Mouse (Mus musculus): ENCODE results near the gene Ntn4. TPM values are rescaled to one million over a fixed set of nuclear protein-coding genes. Genes with fewer than 3 reads are reported as not detected.

Ntn4 gene
- polyA plus RNA-seq, 1 experiment from 2014 or later = 2.2 TPM

- Histone ChIP-seq H3K9me3 (no peaks in the 10 kb centered on the region), H3K4me1 (replicated peaks) (peaks cover 13% of the 10 kb centered on the region), H3K27ac (no peak overlapping the region), H3K4me3 (no peak overlapping the region), H3K36me3 (peaks cover 13% of the 10 kb centered on the region), H3K27me3 (ENCODE audit: insufficient read depth, poor library complexity, severe bottlenecking) (no peaks in the 10 kb centered on the region)
- WGBS = 89% methylated on average over 6 of the region's 6 CpGs
- DNase-seq (ENCODE audit: low spot score) = no peak
These were observed 90.0 kb downstream of the Ntn4 start for GRCm38 (mm10) chr10:93730514-93730913.

- peaks cover 13% of the 10 kb centered on the region for H3K36me3 ChIP-seq
- no peaks in the 10 kb centered on the region for H3K9me3 ChIP-seq
- no peak overlapping the region for H3K27ac ChIP-seq
- 88% methylated on average over 9 of the region's 9 CpGs for WGBS
- no peaks in the 10 kb centered on the region for H3K27me3 ChIP-seq (ENCODE audit: insufficient read depth, poor library complexity, severe bottlenecking)
- H3K4me3 ChIP-seq = no peak overlapping the region
- DNase-seq (ENCODE audit: low spot score) = no peak
- H3K4me1 ChIP-seq (replicated peaks) = peaks cover 15% of the 10 kb centered on the region
These were observed 90.8 kb downstream of the Ntn4 start for GRCm38 (mm10) chr10:93731248-93731691.

- WGBS = 73% methylated on average over 6 of the region's 6 CpGs
- peak; percentile 20 for DNase-seq (ENCODE audit: low spot score)
- Histone ChIP-seq H3K9me3 (no peaks in the 10 kb centered on the region), H3K4me3 (no peak overlapping the region), H3K36me3 (peaks cover 24% of the 10 kb centered on the region), H3K4me1 (replicated peaks) (peaks cover 12% of the 10 kb centered on the region), H3K27me3 (ENCODE audit: insufficient read depth, poor library complexity, severe bottlenecking) (no peaks in the 10 kb centered on the region), H3K27ac (no peak overlapping the region)
These were observed 95.7 kb downstream of the Ntn4 start for GRCm38 (mm10) chr10:93736114-93736645.

- no peaks in the 10 kb centered on the region for H3K27me3 ChIP-seq (ENCODE audit: insufficient read depth, poor library complexity, severe bottlenecking)
- 75% methylated on average over 5 of the region's 5 CpGs for WGBS
- H3K9me3 ChIP-seq = no peaks in the 10 kb centered on the region
- DNase-seq (ENCODE audit: low spot score) = no peak
- peaks cover 33% of the 10 kb centered on the region for H3K36me3 ChIP-seq
- H3K4me3 ChIP-seq = no peak overlapping the region
- peaks cover 12% of the 10 kb centered on the region for H3K4me1 ChIP-seq (replicated peaks)
- no peak overlapping the region for H3K27ac ChIP-seq
These were observed 96.6 kb downstream of the Ntn4 start for GRCm38 (mm10) chr10:93737080-93737479.

GRCm38 (mm10) chr10:93741446-93742096 is 101.1 kb downstream of the Ntn4 start:
- 68% methylated on average over 14 of the region's 14 CpGs for WGBS
- Histone ChIP-seq H3K9me3 (no peaks in the 10 kb centered on the region), H3K27ac (no peak overlapping the region), H3K4me3 (no peak overlapping the region), H3K4me1 (replicated peaks) (peaks cover 4% of the 10 kb centered on the region; the same call in 1 of the 2 replicates), H3K36me3 (peaks cover 26% of the 10 kb centered on the region), H3K27me3 (ENCODE audit: insufficient read depth, poor library complexity, severe bottlenecking) (no peaks in the 10 kb centered on the region)
- DNase-seq (ENCODE audit: low spot score) = no peak

- 78% methylated on average over 3 of the region's 3 CpGs for WGBS
- Histone ChIP-seq H3K36me3 (peaks cover 26% of the 10 kb centered on the region), H3K4me1 (replicated peaks) (peaks cover 3% of the 10 kb centered on the region; the same call in 1 of the 2 replicates), H3K27me3 (ENCODE audit: insufficient read depth, poor library complexity, severe bottlenecking) (no peaks in the 10 kb centered on the region), H3K9me3 (no peaks in the 10 kb centered on the region), H3K4me3 (no peak overlapping the region), H3K27ac (no peak overlapping the region)
- DNase-seq (ENCODE audit: low spot score) = no peak
These were observed 101.6 kb downstream of the Ntn4 start for GRCm38 (mm10) chr10:93742097-93742446.

GRCm38 (mm10) chr10:93742598-93742997 is 102.1 kb downstream of the Ntn4 start:
- H3K4me3 ChIP-seq = no peak overlapping the region
- DNase-seq (ENCODE audit: low spot score) = no peak
- 81% methylated on average over 6 of the region's 6 CpGs for WGBS
- H3K27me3 ChIP-seq (ENCODE audit: insufficient read depth, poor library complexity, severe bottlenecking) = no peaks in the 10 kb centered on the region
- H3K9me3 ChIP-seq = no peaks in the 10 kb centered on the region
- H3K4me1 ChIP-seq (replicated peaks) = no peaks in the 10 kb centered on the region
- H3K36me3 ChIP-seq = peaks cover 26% of the 10 kb centered on the region
- no peak overlapping the region for H3K27ac ChIP-seq

GRCm38 (mm10) chr10:93749267-93750192 is 109.0 kb downstream of the Ntn4 start:
- Histone ChIP-seq H3K27ac (no peak overlapping the region), H3K36me3 (no peaks in the 10 kb centered on the region), H3K4me1 (replicated peaks) (peaks cover 12% of the 10 kb centered on the region), H3K4me3 (no peak overlapping the region), H3K9me3 (no peaks in the 10 kb centered on the region), H3K27me3 (ENCODE audit: insufficient read depth, poor library complexity, severe bottlenecking) (peaks cover 4% of the 10 kb centered on the region; the same call in 1 of the 2 replicates)
- WGBS = 81% methylated on average over 21 of the region's 21 CpGs
- no peak for DNase-seq (ENCODE audit: low spot score)

GRCm38 (mm10) chr10:93751302-93751701 is 110.8 kb downstream of the Ntn4 start:
- H3K27me3 ChIP-seq (ENCODE audit: insufficient read depth, poor library complexity, severe bottlenecking) = peaks cover 9% of the 10 kb centered on the region; the same call in 1 of the 2 replicates
- WGBS = 45% methylated on average over 14 of the region's 14 CpGs
- no peaks in the 10 kb centered on the region for H3K9me3 ChIP-seq
- peaks cover 19% of the 10 kb centered on the region for H3K4me1 ChIP-seq (replicated peaks)
- peak; percentile 59 for DNase-seq (ENCODE audit: low spot score)
- no peak overlapping the region for H3K27ac ChIP-seq
- no peak overlapping the region for H3K4me3 ChIP-seq
- H3K36me3 ChIP-seq = no peaks in the 10 kb centered on the region

- H3K36me3 ChIP-seq = no peaks in the 10 kb centered on the region
- DNase-seq (ENCODE audit: low spot score) = no peak
- peaks cover 37% of the 10 kb centered on the region for H3K4me1 ChIP-seq (replicated peaks)
- peaks cover 17% of the 10 kb centered on the region; the same call in 1 of the 2 replicates for H3K27me3 ChIP-seq (ENCODE audit: insufficient read depth, poor library complexity, severe bottlenecking)
- H3K27ac ChIP-seq = peak overlapping the region; percentile 40; the same call in 1 of the 2 replicates
- no peaks in the 10 kb centered on the region for H3K9me3 ChIP-seq
- no peak overlapping the region for H3K4me3 ChIP-seq
- 77% methylated on average over 13 of the region's 13 CpGs for WGBS
These were observed 113.4 kb downstream of the Ntn4 start for GRCm38 (mm10) chr10:93753711-93754391.

GRCm38 (mm10) chr10:93756211-93756610 is 115.7 kb downstream of the Ntn4 start:
- 41% methylated on average over 10 of the region's 10 CpGs for WGBS
- H3K36me3 ChIP-seq = no peaks in the 10 kb centered on the region
- H3K9me3 ChIP-seq = no peaks in the 10 kb centered on the region
- DNase-seq (ENCODE audit: low spot score) = no peak
- H3K27me3 ChIP-seq (ENCODE audit: insufficient read depth, poor library complexity, severe bottlenecking) = peaks cover 17% of the 10 kb centered on the region; the same call in 1 of the 2 replicates
- peaks cover 34% of the 10 kb centered on the region for H3K4me1 ChIP-seq (replicated peaks)
- H3K27ac ChIP-seq = peak overlapping the region; percentile 0; the same call in 1 of the 2 replicates
- no peak overlapping the region for H3K4me3 ChIP-seq

GRCm38 (mm10) chr10:93759644-93760043 is 119.2 kb downstream of the Ntn4 start:
- Histone ChIP-seq H3K4me3 (no peak overlapping the region), H3K4me1 (replicated peaks) (peaks cover 30% of the 10 kb centered on the region), H3K36me3 (no peaks in the 10 kb centered on the region), H3K27me3 (ENCODE audit: insufficient read depth, poor library complexity, severe bottlenecking) (peaks cover 13% of the 10 kb centered on the region; the same call in 1 of the 2 replicates), H3K9me3 (no peaks in the 10 kb centered on the region), H3K27ac (no peak overlapping the region)
- 88% methylated on average over 4 of the region's 4 CpGs for WGBS
- DNase-seq (ENCODE audit: low spot score) = no peak
